Mouse (Mus musculus): ENCODE results near the gene Amotl1. TPM values are rescaled to one million over a fixed set of nuclear protein-coding genes. Genes with fewer than 3 reads are reported as not detected.
A peak's percentile ranks its signal among the peaks of the same experiment; 100 is the strongest.

Gene Amotl1
- total and polyA plus RNA-seq, 2 experiments, result 4.0 to 5.0 TPM

GRCm38 (mm10) chr9:14500023-14500915 lies 144.6 kb downstream of the Amotl1 start, which contains the start of the genes Kdm4d and Cwc15:
Gene Kdm4d (minus strand): TSS chr9:14500482.
Gene Cwc15 (plus strand): TSS chr9:14500617.
- Histone ChIP-seq H3K27ac (replicated peaks; ENCODE audit: insufficient read depth, low read depth, low read length) (peak within 1 kb of the TSS; percentile 68), H3K79me2 (ENCODE audit: control insufficient read depth, insufficient read depth, low read length) (peaks cover 5% of the 10 kb centered on the region), H3K36me3 (ENCODE audit: control insufficient read depth, insufficient read depth, low read length) (peaks cover 26% of the 10 kb centered on the region), H3K4me1 (ENCODE audit: control insufficient read depth, insufficient read depth, low read length) (peaks cover 1% of the 10 kb centered on the region; the same call in 1 of the 2 replicates), H3K27me3 (ENCODE audit: control insufficient read depth, insufficient read depth, low read length) (no peaks in the 10 kb centered on the region), H3K4me3 (ENCODE audit: insufficient read depth, low read depth, low read length) (peak within 1 kb of the TSS; percentile 99), H3K9ac (ENCODE audit: low read depth, low read length) (peak within 1 kb of the TSS; percentile 98)
- WGBS, result under 1% methylated on average over 59 of the region's 59 CpGs
- TF ChIP-seq POLR2A (IDR thresholded peaks at IDR 0.05; ENCODE audit: extremely low read depth, insufficient read depth, low read length) (peak; percentile 63; the same call in 1 of the 2 replicates), CTCF (IDR thresholded peaks at IDR 0.05; ENCODE audit: low read depth, low read length) (no peak)
- DNase-seq (ENCODE audit: extremely low read depth, low read depth, low spot score), result peak; percentile 96

GRCm38 (mm10) chr9:14498896-14499705 lies 145.8 kb downstream of the Amotl1 start:
- no peak overlapping the region for H3K9ac ChIP-seq (ENCODE audit: low read depth, low read length)
- H3K4me3 ChIP-seq (ENCODE audit: insufficient read depth, low read depth, low read length), result no peak overlapping the region

More at GRCm38 (mm10) chr9:14498896-14499705, 145.8 kb downstream of the Amotl1 start:
- DNase-seq (ENCODE audit: extremely low read depth, low read depth, low spot score), result no peak
- peaks cover 1% of the 10 kb centered on the region; the same call in 1 of the 2 replicates for H3K4me1 ChIP-seq (ENCODE audit: control insufficient read depth, insufficient read depth, low read length)
- peaks cover 15% of the 10 kb centered on the region for H3K36me3 ChIP-seq (ENCODE audit: control insufficient read depth, insufficient read depth, low read length)
- no peak overlapping the region for H3K27ac ChIP-seq (replicated peaks; ENCODE audit: insufficient read depth, low read depth, low read length)
- 80% methylated on average over 4 of the region's 4 CpGs for WGBS
- TF ChIP-seq CTCF (IDR thresholded peaks at IDR 0.05; ENCODE audit: low read depth, low read length), result no peak
- TF ChIP-seq POLR2A (IDR thresholded peaks at IDR 0.05; ENCODE audit: extremely low read depth, insufficient read depth, low read length), result no peak
- no peaks in the 10 kb centered on the region for H3K27me3 ChIP-seq (ENCODE audit: control insufficient read depth, insufficient read depth, low read length)
- peaks cover 5% of the 10 kb centered on the region for H3K79me2 ChIP-seq (ENCODE audit: control insufficient read depth, insufficient read depth, low read length)

Other genes with a start within 250 kb of the Amotl1 start
- gene Kdm4d, start 144.6 kb downstream of the Amotl1 start, total RNA-seq (2014; rRNA removed), result 0.07 TPM in 1 of 2 replicates, not detected in the other
- not detected in 2 replicates for gene Kdm4d, start 144.6 kb downstream of the Amotl1 start, polyA plus RNA-seq (2012; rRNA removed)
- 43.5 and 58.4 TPM in 2 replicates for gene Cwc15, start 144.4 kb downstream of the Amotl1 start, total RNA-seq (2014; rRNA removed)
- 7.0 and 8.7 TPM in 2 replicates for gene Cwc15, start 144.4 kb downstream of the Amotl1 start, polyA plus RNA-seq (2012; rRNA removed)
- not detected in 2 replicates for gene Piwil4, start 95.7 kb upstream of the Amotl1 start, total RNA-seq (2014; rRNA removed)
- not detected in 2 replicates for gene Piwil4, start 95.7 kb upstream of the Amotl1 start, polyA plus RNA-seq (2012; rRNA removed)
- gene Fut4, start 107.3 kb upstream of the Amotl1 start, total RNA-seq (2014; rRNA removed), result 0.07 and 0.18 TPM in 2 replicates
- gene Fut4, start 107.3 kb upstream of the Amotl1 start, polyA plus RNA-seq (2012; rRNA removed), result 0.05 and 0.17 TPM in 2 replicates
- gene 1700012B09Rik, start 126.0 kb upstream of the Amotl1 start, total RNA-seq (2014; rRNA removed), result not detected in 2 replicates
- not detected in 2 replicates for gene 1700012B09Rik, start 126.0 kb upstream of the Amotl1 start, polyA plus RNA-seq (2012; rRNA removed)
- 4.0 and 5.7 TPM in 2 replicates for gene Mre11a, start 139.6 kb upstream of the Amotl1 start, total RNA-seq (2014; rRNA removed)
- gene Mre11a, start 139.6 kb upstream of the Amotl1 start, polyA plus RNA-seq (2012; rRNA removed), result 1.6 TPM in 2 replicates
- 9.0 and 9.4 TPM in 2 replicates for gene Ankrd49, start 139.8 kb upstream of the Amotl1 start, total RNA-seq (2014; rRNA removed)
- 3.6 and 3.7 TPM in 2 replicates for gene Ankrd49, start 139.8 kb upstream of the Amotl1 start, polyA plus RNA-seq (2012; rRNA removed)
- not detected in 2 replicates for gene Gpr83, start 215.2 kb upstream of the Amotl1 start, total RNA-seq (2014; rRNA removed)
- not detected in 2 replicates for gene Gpr83, start 215.2 kb upstream of the Amotl1 start, polyA plus RNA-seq (2012; rRNA removed)

Measured in liver, adult 2 months (tissue).